Mouse (Mus musculus) T-helper 17 cell (primary cell): ENCODE measurements around the gene Il16.

Experiments
- in situ Hi-C, 2 experiments: fragments of 300-600 bp; cut with MboI, MseI; formaldehyde crosslinking; loops; 1 replicate in 1 of 2; 2 replicates in 1 of 2; pipeline ENCODE4 v1.15.1; 2025; ENCODE audit warnings: high pct_unique_total_duplicates in 2 of 2

Gene Il16

DNA sequence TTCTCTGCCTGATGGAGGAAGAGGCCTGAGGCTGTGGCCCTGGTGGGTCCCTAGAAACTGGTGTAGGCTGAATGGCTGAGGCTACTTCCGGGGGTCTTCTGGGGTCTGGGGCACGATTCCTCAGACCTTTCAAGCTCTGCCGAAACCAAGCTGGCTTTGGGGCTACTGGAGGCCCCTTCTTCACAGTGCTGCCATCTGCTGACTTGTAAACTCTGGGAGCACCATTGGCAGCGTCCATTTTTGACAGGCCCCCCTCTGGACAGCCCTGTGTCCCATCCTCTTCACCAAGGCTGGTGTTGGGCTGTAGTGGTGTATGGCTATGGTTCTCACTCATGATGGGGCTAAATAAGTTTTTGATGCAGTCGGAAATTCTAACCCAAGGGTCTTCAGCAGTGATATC is 93.0 kb downstream of the Il16 start:
- in situ Hi-C loops = loop anchor here (5.0 to 10.0 kb wide), 4 partner anchors 240 to 1042 kb away; partner anchors contain the start of gene Abhd17c (in 1 of the 2)

DNA sequence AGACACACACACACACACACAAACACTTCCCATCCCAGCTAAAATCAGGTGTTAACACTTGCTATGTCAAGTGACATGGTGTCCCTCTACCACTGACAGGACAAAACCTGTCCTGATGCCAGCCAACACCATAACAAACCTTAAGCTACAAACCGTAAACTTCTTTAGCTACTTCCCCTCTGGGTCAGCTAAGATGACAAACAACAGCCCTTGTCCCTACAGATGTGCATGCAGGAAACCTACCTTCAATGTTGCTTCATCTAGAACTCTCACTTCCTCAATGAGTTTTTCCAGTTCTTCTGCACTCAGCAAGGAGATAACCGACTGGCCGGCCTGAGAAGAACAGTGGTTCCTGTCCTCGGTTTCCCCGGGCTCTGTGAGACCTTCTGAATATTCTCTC is 94.9 kb downstream of the Il16 start:
- in situ Hi-C loops = loop anchor here (5.0 to 10.0 kb wide), 4 partner anchors 242 to 1044 kb away; partner anchors contain the start of gene Abhd17c (in 1 of the 2)

GRCm38 (mm10) chr7:83648807-83649206 is 96.7 kb downstream of the Il16 start:
- in situ Hi-C loops = loop anchor here (5.0 to 10.0 kb wide), 2 partner anchors 82 to 784 kb away; partner anchors contain the start of gene Mex3b (in 2 of the 2)

DNA sequence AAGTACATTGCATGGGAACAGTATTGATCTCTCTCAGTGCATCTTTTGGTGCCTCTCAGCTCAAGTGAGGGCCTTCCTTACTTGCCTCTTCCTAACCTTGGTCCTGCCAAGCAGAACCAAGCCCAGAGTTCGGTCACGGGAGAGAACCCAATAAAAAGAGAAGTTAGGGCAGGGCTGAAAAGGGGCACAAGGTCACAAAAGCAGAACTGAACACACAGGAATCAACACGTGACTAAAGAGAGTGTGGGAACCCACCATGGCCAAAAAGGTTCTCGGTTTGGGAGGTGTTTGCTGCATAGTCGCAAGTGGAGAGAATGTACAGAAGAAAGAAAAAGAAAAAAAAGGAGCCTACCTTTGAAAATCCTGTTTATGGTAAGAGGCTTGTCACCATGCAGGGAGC is 100.0 kb downstream of the Il16 start:
- in situ Hi-C loops = loop anchor here (5.0 to 10.0 kb wide), 2 partner anchors 78 to 781 kb away; partner anchors contain the start of gene Mex3b (in 2 of the 2)

GRCm38 (mm10) chr7:83644761-83645160 is 100.8 kb downstream of the Il16 start:
- in situ Hi-C loops = loop anchor here (5.0 to 10.0 kb wide), 3 partner anchors 77 to 780 kb away; partner anchors contain the start of gene Mex3b (in 2 of the 2)

DNA sequence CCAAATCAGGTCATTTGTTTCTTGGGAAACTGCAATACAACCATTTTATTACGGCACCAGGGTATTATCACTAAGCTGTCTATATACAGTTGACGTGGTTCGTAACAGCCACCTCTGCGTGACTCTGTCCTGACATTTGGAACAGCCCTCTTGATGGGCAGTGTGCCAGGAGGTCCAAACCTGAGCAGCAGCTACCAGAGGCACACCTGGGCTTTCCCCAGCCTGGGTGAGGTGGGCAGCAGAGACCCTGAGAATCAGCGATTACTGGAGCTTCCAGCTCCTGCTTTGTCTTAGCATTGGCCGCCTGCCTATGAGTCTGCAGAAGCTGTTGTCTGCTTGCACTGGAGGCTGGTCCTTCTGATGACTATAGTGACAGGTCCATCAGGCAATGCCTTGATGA is 101.9 kb downstream of the Il16 start:
- in situ Hi-C loops = loop anchor here (5.0 to 10.0 kb wide), 2 partner anchors 381 to 779 kb away; partner anchors contain the start of gene Mex3b (in 2 of the 2)

DNA sequence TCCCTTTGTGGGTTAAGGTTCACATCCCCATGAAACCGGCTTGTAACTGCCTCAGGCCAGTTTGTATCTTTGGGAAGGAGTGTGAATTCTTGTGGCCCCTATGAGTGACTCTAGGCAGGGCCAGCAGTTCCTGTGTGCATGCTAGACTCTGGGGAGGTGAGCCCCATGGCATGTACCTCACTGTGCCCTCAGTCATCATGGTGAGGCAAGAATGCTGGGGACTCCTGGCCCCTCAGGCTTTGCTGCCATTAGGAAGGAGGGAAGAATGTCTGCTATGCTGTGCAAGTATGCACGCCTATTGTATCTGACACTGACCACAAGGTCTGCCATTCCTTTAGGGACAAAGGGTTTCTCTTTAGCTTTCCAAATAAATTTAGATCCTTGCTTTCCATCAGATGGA is 104.4 kb downstream of the Il16 start:
- in situ Hi-C loops = loop anchor here (5.0 to 10.0 kb wide), 2 partner anchors 379 to 776 kb away; partner anchors contain the start of gene Mex3b (in 2 of the 2)

DNA sequence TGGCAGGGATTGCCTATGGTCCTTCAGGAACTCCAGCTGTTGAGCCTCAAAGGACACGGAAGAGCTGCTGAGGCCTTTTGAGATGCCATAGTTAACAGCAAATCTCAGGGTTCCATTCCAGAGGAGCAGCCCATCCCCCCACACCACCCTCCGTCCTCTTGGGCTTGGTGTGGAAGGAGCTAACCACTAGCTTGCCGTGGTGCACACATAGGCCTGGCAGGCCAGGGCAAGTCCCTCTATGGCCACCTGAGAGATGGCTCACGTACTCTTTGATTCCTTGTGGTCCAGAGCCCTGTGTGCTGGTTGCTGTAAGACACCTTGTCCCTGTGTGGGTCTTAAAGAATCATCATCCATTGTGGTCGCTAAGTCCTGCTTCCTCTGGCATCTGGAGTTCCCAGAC is 104.9 kb downstream of the Il16 start:
- in situ Hi-C loops = loop anchor here (5.0 to 10.0 kb wide), 2 partner anchors 378 to 776 kb away; partner anchors contain the start of gene Mex3b (in 2 of the 2)

GRCm38 (mm10) chr7:83639084-83639483 is 106.4 kb downstream of the Il16 start:
- in situ Hi-C loops = no loop called here

DNA sequence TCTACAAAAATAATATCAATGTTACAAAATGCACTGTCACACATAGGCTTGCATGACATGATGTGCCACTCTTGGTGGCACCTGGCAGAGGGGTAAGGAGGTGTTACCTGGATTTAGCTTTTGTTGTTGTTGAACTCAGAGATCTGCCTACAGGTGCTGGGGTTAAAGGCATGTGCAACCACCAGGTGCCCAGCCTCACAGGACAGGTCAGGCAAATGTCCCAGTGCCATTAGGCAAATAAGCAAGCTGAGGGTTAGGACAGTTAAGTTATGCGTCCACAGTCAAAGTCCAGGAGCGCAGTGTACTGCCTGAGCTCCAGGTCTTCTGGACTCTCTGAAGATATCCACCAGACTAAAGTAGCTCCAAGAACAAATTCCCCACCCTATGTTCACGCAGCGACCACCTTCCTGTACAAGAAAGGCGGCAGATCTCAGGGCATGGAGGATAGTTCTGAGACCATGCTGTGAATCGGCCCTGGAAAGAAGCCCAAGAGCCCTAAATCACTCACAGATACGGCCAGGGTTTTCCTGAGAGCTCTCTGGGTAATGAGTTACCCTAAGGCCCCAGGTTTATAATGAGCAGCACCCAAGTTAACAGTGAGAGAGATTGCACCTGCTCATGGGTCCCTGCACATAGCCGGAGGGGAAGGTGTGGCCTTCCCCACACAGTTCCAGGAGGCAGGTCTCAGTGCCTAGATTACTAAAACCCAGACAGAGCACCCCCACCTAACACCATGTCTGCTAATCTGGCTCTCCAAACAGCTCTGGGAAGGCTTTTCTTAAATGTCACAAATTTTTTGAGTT is 107.5 kb downstream of the Il16 start:
- in situ Hi-C loops = no loop called here

- in situ Hi-C loops = no loop called here
These were observed 109.1 kb downstream of the Il16 start for GRCm38 (mm10) chr7:83636425-83636824.

DNA sequence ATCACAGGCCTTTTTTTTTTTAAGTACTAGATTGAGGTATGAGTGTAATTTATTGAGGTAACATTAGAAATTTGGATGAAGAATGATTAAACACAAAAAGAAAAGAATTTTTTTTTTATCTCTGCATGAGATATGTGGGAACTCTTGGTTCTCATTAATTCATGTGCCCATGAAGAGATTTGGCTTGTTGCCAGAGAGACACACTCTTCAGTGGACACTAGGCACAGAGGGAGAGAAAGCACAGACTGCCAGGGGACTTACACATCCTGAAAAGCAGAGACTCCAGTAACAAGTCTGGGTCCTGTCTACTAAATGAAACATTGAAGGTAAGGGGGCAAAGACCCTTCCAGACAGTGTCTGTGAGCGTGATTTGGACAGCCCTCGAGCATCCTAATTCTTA is 109.8 kb downstream of the Il16 start:
- in situ Hi-C loops = no loop called here

GRCm38 (mm10) chr7:83633856-83634255 is 111.7 kb downstream of the Il16 start:
- in situ Hi-C loops = no loop called here

DNA sequence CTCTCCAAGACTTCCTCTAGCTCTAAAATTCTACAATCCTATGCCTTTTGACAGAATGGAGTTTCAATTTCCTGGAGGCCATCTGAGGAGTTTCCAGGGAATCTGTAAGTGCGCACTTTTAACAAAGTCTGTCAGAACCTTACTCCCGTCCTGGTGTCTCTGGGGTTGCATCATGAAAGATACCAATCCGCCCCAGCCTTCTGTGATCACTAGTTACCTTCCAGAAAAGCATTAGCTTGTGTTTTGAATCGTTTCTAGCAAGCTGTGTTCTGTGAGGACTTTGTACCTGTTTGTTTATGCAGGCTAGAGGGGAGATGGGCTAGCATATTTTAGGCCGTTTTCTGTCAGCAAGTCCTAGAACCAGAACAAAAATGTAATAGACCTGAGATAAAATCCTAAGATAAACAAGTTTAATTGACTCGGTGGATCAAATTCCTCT is 112.8 kb downstream of the Il16 start:
- in situ Hi-C loops = no loop called here

GRCm38 (mm10) chr7:83631828-83632681 is 113.5 kb downstream of the Il16 start, which contains the start of gene Stard5:
Stard5 (plus strand) TSS chr7:83631959.
- in situ Hi-C loops = no loop called here

DNA sequence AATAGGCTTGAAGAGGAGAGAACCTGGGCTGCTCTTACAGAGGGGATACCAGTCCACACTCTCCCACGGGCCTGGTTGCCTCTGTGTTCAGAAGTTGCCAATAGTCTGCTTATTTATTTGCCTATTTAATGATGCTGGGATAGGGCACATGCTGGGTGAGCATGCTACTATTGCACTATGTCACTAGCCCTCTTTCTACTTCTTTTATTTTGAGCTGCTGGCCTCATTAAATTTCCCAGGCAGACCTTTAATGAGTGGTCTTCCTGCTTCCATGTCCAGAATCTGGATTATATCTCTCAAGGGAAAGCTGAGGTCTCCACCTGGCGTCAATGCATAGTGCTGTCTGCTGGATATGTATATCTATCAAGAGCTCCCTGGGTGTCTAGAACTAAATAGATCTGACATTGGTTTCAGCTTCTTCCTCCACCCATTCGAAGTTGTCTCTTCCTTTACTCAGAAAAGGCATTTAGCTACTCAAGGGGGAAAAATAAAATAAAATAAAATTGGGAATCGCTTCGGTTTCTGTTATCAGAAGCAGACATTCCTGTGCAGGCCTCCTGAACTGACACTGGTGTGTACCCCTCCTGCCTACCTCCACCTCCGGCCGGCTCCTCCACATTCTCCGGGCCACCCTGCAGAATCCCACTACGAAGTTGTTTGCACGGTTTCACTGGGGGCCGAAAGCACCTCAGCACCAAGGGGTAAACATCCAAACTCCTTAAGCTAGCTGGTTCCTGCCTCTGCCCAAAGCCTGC is 114.3 kb downstream of the Il16 start:
- in situ Hi-C loops = no loop called here

DNA sequence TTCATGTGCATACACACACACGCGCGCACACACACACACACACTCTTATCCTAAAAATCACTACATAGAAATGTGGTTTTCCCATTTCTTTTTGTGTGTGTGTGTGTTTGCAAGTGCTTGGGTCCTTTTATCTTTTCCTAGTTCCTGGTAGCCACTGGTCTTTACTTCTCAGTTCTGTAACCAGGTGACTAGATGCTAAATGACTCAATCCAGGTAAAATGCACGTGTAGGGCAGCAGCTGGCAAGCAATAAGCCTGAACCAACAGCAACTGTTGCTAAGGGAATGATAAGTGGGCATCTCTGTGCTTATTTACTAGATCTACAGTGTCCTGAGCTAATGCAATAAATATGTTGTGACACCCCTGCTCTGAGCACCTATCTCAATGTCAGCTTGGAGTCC is 118.2 kb downstream of the Il16 start:
- in situ Hi-C loops = loop anchor here in 1 of 2 experiments (10.0 kb wide), 1 partner anchor 1763 kb away; no protein-coding TSS in a partner anchor

DNA sequence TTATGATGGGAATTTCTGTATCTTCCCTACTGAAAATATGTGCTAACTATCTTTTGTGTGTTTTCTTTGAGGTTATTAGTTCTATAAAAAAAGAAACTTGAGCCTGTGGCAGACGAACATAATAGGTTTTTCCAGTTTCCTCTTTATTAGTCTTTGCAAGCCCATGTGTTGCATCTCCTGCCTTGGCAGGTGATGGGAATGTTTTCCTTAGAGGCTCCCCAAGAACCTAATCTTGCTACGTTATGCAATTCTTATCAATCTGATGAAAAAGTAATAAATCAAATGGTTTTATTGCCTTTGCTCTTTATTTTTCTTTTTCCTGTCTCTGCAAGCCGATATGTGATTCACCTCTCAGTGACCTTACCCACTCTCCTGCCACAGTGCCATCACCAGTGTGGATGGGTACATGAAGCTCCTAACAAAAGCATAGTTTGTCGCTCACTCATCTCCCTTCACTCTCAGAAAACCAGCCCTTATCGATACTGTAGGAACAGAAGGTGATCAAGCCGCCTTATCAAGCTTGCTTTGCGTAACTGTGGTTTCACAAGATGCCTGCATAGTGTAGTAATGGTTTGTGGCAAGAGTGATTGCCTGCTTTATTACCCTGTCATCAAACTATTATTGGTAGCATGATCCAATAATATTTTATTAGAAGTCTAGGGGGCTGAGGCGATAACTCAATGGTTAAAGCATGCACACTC is 118.8 kb downstream of the Il16 start:
- in situ Hi-C loops = loop anchor here in 1 of 2 experiments (10.0 kb wide), 1 partner anchor 1762 kb away; no protein-coding TSS in a partner anchor

- in situ Hi-C loops = loop anchor here in 1 of 2 experiments (10.0 kb wide), 1 partner anchor 1759 kb away; no protein-coding TSS in a partner anchor
These were observed 121.5 kb downstream of the Il16 start for GRCm38 (mm10) chr7:83624065-83624464.

GRCm38 (mm10) chr7:83622582-83622981 is 122.9 kb downstream of the Il16 start:
- in situ Hi-C loops = loop anchor here in 1 of 2 experiments (10.0 kb wide), 1 partner anchor 1758 kb away; no protein-coding TSS in a partner anchor
